Mouse (Mus musculus) forebrain, embryonic 13.5 days (tissue): ENCODE measurements around the gene Gm26938. TPM values are rescaled to one million over a fixed set of nuclear protein-coding genes. Genes with fewer than 3 reads are reported as not detected.
A peak's percentile ranks its signal among the peaks of the same experiment; 100 is the strongest.

Source experiments
- ATAC-seq: fragments of 200-750 bp; cut with Nextera tagmentation; 2 replicates; pipeline ENCODE4 v1.8.0; 2017
- H3K27ac ChIP-seq: fragments of 300-500 bp; sonication (generic); 2 replicates; pipeline ENCODE4 v1.5.1; 2015; ENCODE audit warnings: inconsistent platforms, mild to moderate bottlenecking, moderate library complexity
- H3K27me3 ChIP-seq: fragments of 300-500 bp; sonication (generic); 2 replicates; pipeline ENCODE4 v1.6.1; 2015; ENCODE audit warnings: mild to moderate bottlenecking, inconsistent platforms
- H3K36me3 ChIP-seq: fragments of 300-500 bp; sonication (generic); 2 replicates; pipeline ENCODE4 v1.6.1; 2015; ENCODE audit warnings: mild to moderate bottlenecking, inconsistent platforms; ENCODE audit not compliant: poor library complexity, severe bottlenecking
- H3K4me1 ChIP-seq: fragments of 300-500 bp; sonication (generic); 2 replicates; pipeline ENCODE4 v1.6.1; 2015; ENCODE audit warnings: inconsistent platforms
- H3K4me2 ChIP-seq: fragments of 300-500 bp; sonication (generic); 2 replicates; pipeline ENCODE4 v1.6.1; 2015; ENCODE audit warnings: inconsistent platforms, mild to moderate bottlenecking, moderate library complexity
- H3K4me3 ChIP-seq: fragments of 300-500 bp; sonication (generic); 2 replicates; pipeline ENCODE4 v1.5.1; 2015; ENCODE audit warnings: mild to moderate bottlenecking, inconsistent platforms
- H3K9ac ChIP-seq: fragments of 300-500 bp; sonication (generic); 2 replicates; pipeline ENCODE4 v1.6.1; 2015; ENCODE audit warnings: mild to moderate bottlenecking, inconsistent platforms
- H3K9me3 ChIP-seq: fragments of 300-500 bp; sonication (generic); replicated peaks from 2 replicates; pipeline ENCODE4 v1.6.1; 2016; ENCODE audit warnings: inconsistent platforms
- WGBS: fragments of 180-500 bp; shearing (Covaris S2); methylation state at CpG from one replicate; pipeline ENCODE4 v1.1.7; 2015; 5-methylcytosine and 5-hydroxymethylcytosine counted together
- polyA plus RNA-seq: library from polyadenylated mRNA; unstranded; fragments of >200 nt; fragmentation: Nextera tagmentation; extraction: Ambion mirVana; gene quantifications from 2 replicates; pipeline ENCODE4 v1.2.1, GENCODE M21; 2015

Gene Gm26938
- polyA plus RNA-seq, 1 experiment from 2014 or later = not detected

DNA sequence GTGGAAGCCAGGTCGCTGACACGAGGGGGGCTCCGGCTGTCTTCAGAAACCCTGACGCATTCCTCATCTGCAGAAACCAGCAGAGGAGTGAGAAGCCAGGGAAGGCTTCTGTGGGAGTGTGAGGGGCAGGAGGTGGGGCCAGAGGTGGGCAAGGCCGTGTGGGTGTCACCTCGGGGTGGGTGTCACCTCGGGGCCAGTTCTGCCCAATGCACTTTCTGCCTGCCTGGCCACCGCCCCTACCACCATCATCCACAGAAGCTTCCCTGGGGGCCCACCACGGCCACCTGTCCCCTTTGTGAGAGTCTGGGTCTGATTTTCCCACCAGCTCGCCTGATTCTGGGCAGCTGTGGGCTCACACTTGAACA, 13.1 kb downstream of the Gm26938 start:
- Histone ChIP-seq H3K9ac (no peak overlapping the region), H3K27me3 (peaks cover 33% of the 10 kb centered on the region), H3K4me1 (no peaks in the 10 kb centered on the region), H3K4me3 (no peak overlapping the region), H3K9me3 (peaks cover 3% of the 10 kb centered on the region; the same call in 1 of the 2 replicates), H3K36me3 (no peaks in the 10 kb centered on the region), H3K27ac (no peak overlapping the region), H3K4me2 (no peak overlapping the region)
- WGBS = 62% methylated on average over 9 of the region's 10 CpGs
- no peak for ATAC-seq

DNA sequence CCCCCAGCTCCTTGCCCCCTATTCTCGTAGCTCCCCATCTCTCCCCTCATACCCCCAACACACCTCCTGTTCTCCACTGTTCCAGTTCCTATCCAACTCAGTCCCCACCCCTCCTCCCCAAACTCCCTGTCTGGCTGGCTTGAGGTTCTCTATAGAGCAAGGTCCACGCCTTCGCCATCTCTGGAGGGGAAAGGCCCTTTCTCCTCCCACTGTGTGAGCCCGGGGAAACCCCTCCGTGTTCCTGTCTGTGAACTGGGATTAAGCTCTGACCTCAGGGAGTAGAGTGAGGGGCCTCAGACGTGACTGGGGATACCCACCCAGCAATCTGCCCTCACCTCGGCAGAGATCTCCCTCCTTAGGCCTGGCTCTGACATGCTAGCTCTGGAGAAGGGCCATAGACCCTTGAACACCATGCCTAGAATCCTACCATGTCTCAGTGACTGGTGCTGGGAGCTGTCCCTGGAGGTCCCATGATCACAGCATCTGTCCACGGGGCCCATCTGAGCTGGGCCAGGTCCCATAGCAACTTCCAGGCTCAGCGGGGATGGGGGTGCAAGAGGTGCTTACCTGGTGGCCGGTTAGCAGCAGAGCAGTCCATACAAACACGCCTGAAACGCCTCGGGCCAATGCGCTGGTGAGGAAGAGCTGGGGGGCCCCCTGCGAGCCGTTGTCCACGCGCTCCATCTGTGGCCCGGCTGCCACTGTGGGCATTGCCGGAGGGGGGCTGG, 13.6 kb downstream of the Gm26938 start:
- 71% methylated on average over 20 of the region's 20 CpGs for WGBS
- H3K27me3 ChIP-seq = peaks cover 33% of the 10 kb centered on the region
- peaks cover 3% of the 10 kb centered on the region; the same call in 1 of the 2 replicates for H3K9me3 ChIP-seq
- H3K9ac ChIP-seq = no peak overlapping the region
- no peak for ATAC-seq
- H3K36me3 ChIP-seq = no peaks in the 10 kb centered on the region
- no peak overlapping the region for H3K4me3 ChIP-seq
- no peaks in the 10 kb centered on the region for H3K4me1 ChIP-seq
- H3K4me2 ChIP-seq = no peak overlapping the region
- no peak overlapping the region for H3K27ac ChIP-seq

DNA sequence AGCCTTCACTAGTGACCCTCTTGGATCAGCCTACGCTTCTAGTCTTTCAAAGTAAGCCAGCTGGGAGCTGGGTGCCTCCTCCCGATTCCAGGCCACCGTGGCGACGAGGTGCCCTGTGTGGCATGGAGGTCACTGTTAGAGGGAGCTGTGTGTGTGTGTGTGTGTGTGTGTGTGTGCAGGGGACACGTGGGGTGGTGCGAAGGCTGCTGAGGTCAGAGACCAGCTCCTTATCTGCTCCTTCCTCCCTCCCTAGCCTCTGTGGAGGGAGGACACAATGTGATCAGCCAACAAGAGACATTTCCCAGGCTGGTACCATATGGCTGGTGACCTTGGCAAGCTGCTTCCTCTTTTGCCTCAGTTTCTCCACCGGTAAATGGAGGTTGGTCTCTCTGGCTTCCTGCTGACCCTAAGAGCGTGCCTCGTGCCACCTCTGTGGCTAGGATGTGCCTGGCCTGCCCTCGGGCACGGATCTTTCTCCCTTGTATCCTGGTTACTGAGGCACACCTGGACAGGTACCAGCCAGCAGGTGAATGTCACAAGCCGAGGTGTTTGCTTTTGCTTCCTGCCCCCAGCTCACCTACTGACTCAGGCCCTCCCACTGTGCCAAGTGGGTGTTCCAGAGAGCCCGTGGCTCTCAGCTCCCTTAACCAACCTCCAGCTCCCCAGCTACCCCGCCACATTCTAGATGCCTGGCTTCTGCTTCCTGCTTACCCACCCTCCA, 14.4 kb downstream of the Gm26938 start:
- Histone ChIP-seq H3K9ac (no peak overlapping the region), H3K27ac (no peak overlapping the region), H3K36me3 (no peaks in the 10 kb centered on the region), H3K4me3 (no peak overlapping the region), H3K4me2 (no peak overlapping the region), H3K4me1 (no peaks in the 10 kb centered on the region), H3K9me3 (peaks cover 3% of the 10 kb centered on the region; the same call in 1 of the 2 replicates), H3K27me3 (peaks cover 33% of the 10 kb centered on the region)
- ATAC-seq = no peak
- 80% methylated on average over 15 of the region's 15 CpGs for WGBS

DNA sequence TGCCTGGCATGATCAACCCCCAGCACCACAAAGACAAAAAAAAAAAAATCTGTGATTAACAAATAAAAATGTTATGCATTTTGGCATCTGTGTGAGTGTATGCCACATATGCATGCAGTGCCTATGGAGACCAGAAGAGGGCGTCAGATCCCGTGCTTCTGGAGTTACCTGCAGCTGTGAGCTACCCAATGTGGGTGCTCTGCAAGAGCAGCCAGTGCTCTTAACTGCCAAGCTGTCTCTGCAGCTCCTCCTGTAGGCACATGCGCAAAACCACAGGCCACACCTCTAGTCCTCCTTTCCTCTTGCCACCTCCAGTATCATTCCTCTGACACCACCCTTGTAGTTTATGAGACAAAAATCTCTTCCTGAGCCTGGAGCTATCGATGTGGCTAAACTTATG, 16.8 kb downstream of the Gm26938 start:
- Histone ChIP-seq H3K9ac (no peak overlapping the region), H3K27me3 (peaks cover 25% of the 10 kb centered on the region), H3K4me1 (no peaks in the 10 kb centered on the region), H3K4me2 (no peak overlapping the region), H3K36me3 (no peaks in the 10 kb centered on the region), H3K9me3 (peaks cover 3% of the 10 kb centered on the region; the same call in 1 of the 2 replicates), H3K4me3 (no peak overlapping the region), H3K27ac (no peak overlapping the region)
- 61% methylated on average over 4 of the region's 4 CpGs for WGBS
- no peak for ATAC-seq

DNA sequence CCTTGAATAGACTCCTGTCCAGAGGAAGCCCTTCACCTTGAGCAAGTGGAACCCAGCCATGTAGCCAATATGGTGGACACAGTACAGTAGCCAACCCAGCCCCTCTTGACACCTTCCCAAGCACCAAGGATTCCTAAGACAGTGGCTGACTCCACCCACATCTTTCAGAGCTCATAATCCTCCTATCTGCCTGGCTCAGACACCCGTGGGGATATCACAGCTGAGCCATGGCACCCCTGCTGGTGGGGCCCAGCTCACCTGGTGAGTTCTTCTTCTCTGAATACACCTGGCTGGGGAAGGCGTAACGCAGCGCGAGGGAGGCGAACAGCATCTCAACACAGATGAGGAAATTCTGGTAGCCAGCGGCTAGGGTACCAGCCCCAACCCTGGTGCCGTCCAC, 20.3 kb downstream of the Gm26938 start:
- ATAC-seq = no peak
- Histone ChIP-seq H3K27ac (no peak overlapping the region), H3K27me3 (no peaks in the 10 kb centered on the region), H3K4me2 (no peak overlapping the region), H3K36me3 (peaks cover 6% of the 10 kb centered on the region), H3K9ac (no peak overlapping the region), H3K4me1 (peaks cover 16% of the 10 kb centered on the region), H3K4me3 (no peak overlapping the region), H3K9me3 (peaks cover 3% of the 10 kb centered on the region; the same call in 1 of the 2 replicates)
- WGBS = 91% methylated on average over 8 of the region's 8 CpGs

DNA sequence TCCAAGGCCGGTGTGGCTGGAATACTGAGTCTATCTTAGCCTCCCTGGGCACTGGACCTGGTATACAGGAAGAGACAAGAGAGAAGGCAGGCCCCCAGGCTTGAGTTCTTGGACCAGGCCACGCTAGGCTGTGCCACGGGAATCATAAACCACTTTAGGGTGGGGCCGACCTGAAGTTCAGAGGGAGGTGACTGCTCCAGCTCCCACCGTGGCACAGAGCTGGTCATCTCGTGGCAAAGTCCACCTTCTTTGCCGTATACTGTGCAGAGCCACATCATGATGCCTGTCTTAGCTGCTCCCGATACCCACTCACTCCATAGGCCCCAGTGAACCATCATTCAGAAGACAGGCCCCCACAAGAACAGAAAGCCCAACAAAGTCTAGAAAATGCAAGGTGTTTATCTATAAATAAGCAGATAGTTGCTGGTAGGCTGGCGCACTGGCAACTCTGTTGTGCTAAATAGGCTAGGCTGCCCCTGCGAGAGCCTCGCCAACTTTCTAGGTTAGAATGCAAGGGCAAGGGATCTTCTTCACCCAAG, 21.6 kb downstream of the Gm26938 start:
- no peak overlapping the region for H3K27ac ChIP-seq
- peaks cover 3% of the 10 kb centered on the region; the same call in 1 of the 2 replicates for H3K9me3 ChIP-seq
- no peak overlapping the region for H3K4me2 ChIP-seq
- no peak overlapping the region for H3K9ac ChIP-seq
- WGBS = 92% methylated on average over 11 of the region's 11 CpGs
- no peak for ATAC-seq
- no peaks in the 10 kb centered on the region for H3K27me3 ChIP-seq
- peaks cover 16% of the 10 kb centered on the region for H3K4me1 ChIP-seq
- no peak overlapping the region for H3K4me3 ChIP-seq
- H3K36me3 ChIP-seq = peaks cover 19% of the 10 kb centered on the region

DNA sequence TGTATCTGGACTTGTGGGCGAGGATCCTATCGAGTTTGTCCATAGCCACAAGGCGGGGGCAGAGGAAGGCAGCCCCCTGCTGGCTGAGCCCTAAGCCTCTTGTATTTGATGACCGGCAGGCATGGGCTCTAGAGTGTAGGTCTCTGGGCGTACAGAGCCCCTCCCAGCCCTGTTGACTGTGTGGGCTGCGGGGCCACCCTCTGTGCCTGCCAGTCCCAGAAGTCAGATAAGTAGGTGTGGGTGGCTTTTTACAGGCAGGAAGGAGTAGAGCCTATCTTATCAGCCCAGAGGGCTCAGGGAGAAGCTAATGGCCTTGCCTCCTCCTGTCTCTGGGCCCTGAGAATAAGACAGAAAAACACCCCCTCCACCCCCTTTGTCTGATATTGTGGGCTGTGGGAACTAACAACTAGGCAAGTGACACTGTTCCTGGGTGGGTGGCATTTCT, 22.1 kb downstream of the Gm26938 start:
- peaks cover 21% of the 10 kb centered on the region for H3K4me1 ChIP-seq
- peak overlapping the region; percentile 6 for H3K4me2 ChIP-seq
- 8% methylated on average over 6 of the region's 6 CpGs for WGBS
- no peak overlapping the region for H3K9ac ChIP-seq
- H3K4me3 ChIP-seq = no peak overlapping the region
- peaks cover 21% of the 10 kb centered on the region for H3K36me3 ChIP-seq
- peak; percentile 22; the same call in 1 of the 2 replicates for ATAC-seq
- H3K27me3 ChIP-seq = no peaks in the 10 kb centered on the region
- no peak overlapping the region for H3K27ac ChIP-seq
- no peaks in the 10 kb centered on the region for H3K9me3 ChIP-seq

DNA sequence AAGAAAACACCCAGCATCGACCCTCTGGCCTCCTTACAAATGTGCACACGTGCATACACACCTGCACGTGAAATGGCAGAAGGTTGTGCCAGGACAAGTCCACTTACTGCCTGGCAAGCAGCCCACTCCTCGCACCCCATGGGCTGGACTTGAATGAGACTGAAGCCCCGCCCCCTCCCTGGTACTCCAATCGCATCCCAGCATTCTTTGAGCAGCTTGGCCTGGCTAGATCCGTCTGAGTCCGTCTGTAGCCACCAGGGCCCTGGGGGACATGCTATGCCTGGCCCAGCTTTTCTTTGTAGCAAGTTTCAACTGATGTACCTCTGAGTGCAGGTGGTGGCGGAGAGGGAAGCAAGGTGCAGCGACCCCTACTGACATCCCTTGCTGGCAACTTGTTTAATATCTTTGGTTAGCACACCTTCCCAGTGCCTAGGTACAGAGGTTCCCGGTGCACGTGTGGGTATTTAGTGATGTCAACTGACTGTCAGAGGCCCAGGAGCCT, 22.6 kb downstream of the Gm26938 start:
- Histone ChIP-seq H3K4me2 (peak overlapping the region; percentile 6), H3K36me3 (peaks cover 21% of the 10 kb centered on the region), H3K27ac (no peak overlapping the region), H3K9ac (no peak overlapping the region), H3K27me3 (no peaks in the 10 kb centered on the region), H3K9me3 (no peaks in the 10 kb centered on the region), H3K4me3 (no peak overlapping the region), H3K4me1 (peaks cover 26% of the 10 kb centered on the region)
- WGBS = 7% methylated on average over 12 of the region's 12 CpGs
- peak; percentile 63; the same call in 1 of the 2 replicates for ATAC-seq

DNA sequence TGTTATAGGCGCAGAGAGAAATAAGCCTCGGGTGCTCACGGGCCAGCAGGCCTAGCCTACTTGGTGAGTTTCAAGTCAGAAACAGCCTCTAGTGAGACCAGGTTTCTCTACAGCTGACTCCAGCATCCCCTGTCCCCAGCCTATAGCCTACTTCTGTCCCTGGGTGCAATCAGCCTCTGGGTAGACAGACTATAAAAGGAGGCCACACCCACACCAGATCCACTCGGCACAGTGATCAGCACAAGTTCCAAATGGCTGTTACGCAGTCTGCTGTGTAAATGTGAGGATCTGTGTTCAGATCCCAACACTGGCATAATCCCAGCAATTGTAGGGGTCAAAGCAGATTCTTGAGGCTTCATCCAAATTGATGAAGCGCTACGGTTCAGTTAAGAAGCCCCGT, 23.0 kb downstream of the Gm26938 start:
- Histone ChIP-seq H3K4me3 (no peak overlapping the region), H3K27ac (no peak overlapping the region), H3K4me1 (peaks cover 31% of the 10 kb centered on the region), H3K27me3 (no peaks in the 10 kb centered on the region), H3K4me2 (0 out of 2 replicates have a peak overlapping the region, but pooled peaks have one; percentile 6), H3K9me3 (no peaks in the 10 kb centered on the region), H3K36me3 (peaks cover 21% of the 10 kb centered on the region), H3K9ac (no peak overlapping the region)
- no peak for ATAC-seq
- 84% methylated on average over 8 of the region's 8 CpGs for WGBS

DNA sequence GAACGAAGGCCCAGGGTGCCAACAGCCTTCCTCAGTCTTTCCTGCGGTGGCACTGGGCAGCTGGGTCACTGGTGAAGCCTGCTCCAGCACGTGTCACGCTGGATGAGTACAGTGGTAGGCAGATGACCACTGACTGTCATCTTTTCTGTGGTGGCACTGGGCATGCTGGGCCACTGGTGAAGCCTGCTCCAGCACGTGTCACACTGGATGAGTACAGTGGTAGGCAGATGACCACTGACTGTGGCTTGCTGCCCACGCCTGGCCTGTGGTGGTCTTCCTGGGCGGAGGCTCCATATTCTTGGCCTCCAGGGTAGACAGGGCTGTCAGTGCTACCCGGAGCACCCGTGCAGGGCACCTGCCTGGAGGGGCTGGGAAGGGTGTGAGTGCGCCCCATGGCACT, 24.3 kb downstream of the Gm26938 start:
- ATAC-seq = no peak
- no peak overlapping the region for H3K9ac ChIP-seq
- no peaks in the 10 kb centered on the region for H3K27me3 ChIP-seq
- H3K4me3 ChIP-seq = no peak overlapping the region
- H3K4me1 ChIP-seq = peaks cover 44% of the 10 kb centered on the region
- WGBS = 93% methylated on average over 10 of the region's 10 CpGs
- H3K36me3 ChIP-seq = peaks cover 21% of the 10 kb centered on the region
- no peak overlapping the region for H3K4me2 ChIP-seq
- H3K27ac ChIP-seq = no peak overlapping the region
- H3K9me3 ChIP-seq = no peaks in the 10 kb centered on the region

DNA sequence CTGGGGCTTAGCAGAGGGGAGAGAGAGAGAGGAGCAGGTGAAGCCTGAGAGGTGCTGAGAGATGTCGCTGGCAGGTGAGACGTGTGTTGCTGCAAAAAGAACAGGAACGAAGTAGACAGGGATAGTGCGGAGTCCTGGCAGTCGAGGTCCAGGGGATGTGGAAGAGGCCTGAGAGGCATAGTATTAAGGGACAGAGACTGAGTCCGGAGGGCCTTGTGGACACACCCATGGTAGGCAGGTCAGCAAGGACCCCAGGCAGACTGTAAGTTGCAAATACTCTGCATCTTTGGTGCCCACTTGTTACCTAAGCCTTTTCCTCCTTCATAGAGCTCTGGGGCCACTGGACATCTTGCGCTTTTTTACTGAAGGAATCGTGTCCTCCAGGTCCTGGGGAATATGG, 25.0 kb downstream of the Gm26938 start:
- Histone ChIP-seq H3K9me3 (no peaks in the 10 kb centered on the region), H3K27me3 (no peaks in the 10 kb centered on the region), H3K36me3 (peaks cover 21% of the 10 kb centered on the region), H3K9ac (no peak overlapping the region), H3K4me1 (peaks cover 50% of the 10 kb centered on the region), H3K27ac (no peak overlapping the region), H3K4me2 (no peak overlapping the region), H3K4me3 (no peak overlapping the region)
- no peak for ATAC-seq
- WGBS = 94% methylated on average over 8 of the region's 8 CpGs
